Mouse (Mus musculus) B cell, adult 2 months (primary cell): ENCODE measurements around the gene Map4k4.

Source experiments
- DNase-seq, 2 experiments: peaks; one replicate each; pipeline ENCODE4 v3.0.0; 2022

The Map4k4 gene

GRCm38 (mm10) chr1:39937609-39938008, 36.9 kb downstream of the Map4k4 start:
- no peak for DNase-seq

GRCm38 (mm10) chr1:39939401-39939800, 38.7 kb downstream of the Map4k4 start:
- no peak for DNase-seq

GRCm38 (mm10) chr1:39940342-39940741, 39.6 kb downstream of the Map4k4 start:
- no peak for DNase-seq

- no peak for DNase-seq
Measured at GRCm38 (mm10) chr1:39941237-39942179, 40.8 kb downstream of the Map4k4 start.

- DNase-seq = no peak
Measured at GRCm38 (mm10) chr1:39942935-39943334, 42.2 kb downstream of the Map4k4 start.

- DNase-seq = peak; percentile 34 to 39
Measured at GRCm38 (mm10) chr1:39944306-39944971, 43.7 kb downstream of the Map4k4 start.

- DNase-seq = no peak
Measured at GRCm38 (mm10) chr1:39944972-39945323, 44.2 kb downstream of the Map4k4 start.

- no peak for DNase-seq
Measured at GRCm38 (mm10) chr1:39946391-39946790, 45.7 kb downstream of the Map4k4 start.

- no peak for DNase-seq
Measured at GRCm38 (mm10) chr1:39947179-39947578, 46.5 kb downstream of the Map4k4 start.

GRCm38 (mm10) chr1:39947701-39948359, 47.1 kb downstream of the Map4k4 start:
- no peak for DNase-seq

- peak in 1 of 2 experiments; percentile 22 for DNase-seq
Measured at GRCm38 (mm10) chr1:39949205-39949604, 48.5 kb downstream of the Map4k4 start.

- DNase-seq = peak; percentile 68 to 75
Measured at GRCm38 (mm10) chr1:39949790-39950462, 49.2 kb downstream of the Map4k4 start.

- no peak for DNase-seq
Measured at GRCm38 (mm10) chr1:39950590-39950989, 49.9 kb downstream of the Map4k4 start.

- DNase-seq = no peak
Measured at GRCm38 (mm10) chr1:39954652-39955051, 53.9 kb downstream of the Map4k4 start.

GRCm38 (mm10) chr1:39956712-39957111, 56.0 kb downstream of the Map4k4 start:
- DNase-seq = no peak

- no peak for DNase-seq
Measured at GRCm38 (mm10) chr1:39957981-39958380, 57.3 kb downstream of the Map4k4 start.

GRCm38 (mm10) chr1:39960623-39961022, 59.9 kb downstream of the Map4k4 start:
- DNase-seq = no peak

- no peak for DNase-seq
Measured at GRCm38 (mm10) chr1:39961113-39961512, 60.4 kb downstream of the Map4k4 start.

- no peak for DNase-seq
Measured at GRCm38 (mm10) chr1:39962321-39962720, 61.6 kb downstream of the Map4k4 start.

GRCm38 (mm10) chr1:39962840-39963239, 62.1 kb downstream of the Map4k4 start:
- DNase-seq = no peak

GRCm38 (mm10) chr1:39963821-39964220, 63.1 kb downstream of the Map4k4 start:
- no peak for DNase-seq

- DNase-seq = no peak
Measured at GRCm38 (mm10) chr1:39964427-39964826, 63.7 kb downstream of the Map4k4 start.

GRCm38 (mm10) chr1:39965461-39965860, 64.7 kb downstream of the Map4k4 start:
- DNase-seq = no peak
